Mouse (Mus musculus) cortical plate, adult 2 months (tissue): ENCODE data around the gene Fam50b. TPM values are rescaled to one million over a fixed set of nuclear protein-coding genes. Genes with fewer than 3 reads are reported as not detected.

Source experiments
- H3K27ac ChIP-seq: fragments of 200-500 bp; 2 replicates; pipeline ENCODE4 v1.5.1; 2012; ENCODE audit warnings: low read length, control low read depth, inconsistent platforms; ENCODE audit not compliant: insufficient read depth
- H3K4me1 ChIP-seq: fragments of 200-500 bp; 2 replicates; pipeline ENCODE4 v1.6.1; 2011; ENCODE audit warnings: low read length; ENCODE audit not compliant: control insufficient read depth, insufficient read depth
- H3K4me3 ChIP-seq: fragments of 200-500 bp; 2 replicates; pipeline ENCODE4 v1.5.1; 2011; ENCODE audit warnings: mild to moderate bottlenecking, low read length, control low read depth; ENCODE audit not compliant: insufficient read depth
- CTCF ChIP-seq: fragments of 200-500 bp; IDR thresholded peaks from 2 replicates; pipeline ENCODE4 v1.5.1; 2011; ENCODE audit warnings: mild to moderate bottlenecking, control low read depth, low read length; ENCODE audit not compliant: insufficient read depth; ENCODE audit errors: extremely low read depth
- POLR2A ChIP-seq: fragments of 200-500 bp; IDR thresholded peaks from 2 replicates; pipeline ENCODE4 v1.6.1; 2011; ENCODE audit warnings: mild to moderate bottlenecking, low read length, control low read depth; ENCODE audit not compliant: insufficient read depth; ENCODE audit errors: extremely low read depth
- polyA plus RNA-seq: library from polyadenylated mRNA; depleted of rRNA; stranded (reverse); fragments of >200 nt; gene quantifications from 2 replicates; pipeline ENCODE4 v1.2.3, GENCODE M21; 2012

Gene Fam50b
- polyA plus RNA-seq, 1 experiment, result not detected

DNA sequence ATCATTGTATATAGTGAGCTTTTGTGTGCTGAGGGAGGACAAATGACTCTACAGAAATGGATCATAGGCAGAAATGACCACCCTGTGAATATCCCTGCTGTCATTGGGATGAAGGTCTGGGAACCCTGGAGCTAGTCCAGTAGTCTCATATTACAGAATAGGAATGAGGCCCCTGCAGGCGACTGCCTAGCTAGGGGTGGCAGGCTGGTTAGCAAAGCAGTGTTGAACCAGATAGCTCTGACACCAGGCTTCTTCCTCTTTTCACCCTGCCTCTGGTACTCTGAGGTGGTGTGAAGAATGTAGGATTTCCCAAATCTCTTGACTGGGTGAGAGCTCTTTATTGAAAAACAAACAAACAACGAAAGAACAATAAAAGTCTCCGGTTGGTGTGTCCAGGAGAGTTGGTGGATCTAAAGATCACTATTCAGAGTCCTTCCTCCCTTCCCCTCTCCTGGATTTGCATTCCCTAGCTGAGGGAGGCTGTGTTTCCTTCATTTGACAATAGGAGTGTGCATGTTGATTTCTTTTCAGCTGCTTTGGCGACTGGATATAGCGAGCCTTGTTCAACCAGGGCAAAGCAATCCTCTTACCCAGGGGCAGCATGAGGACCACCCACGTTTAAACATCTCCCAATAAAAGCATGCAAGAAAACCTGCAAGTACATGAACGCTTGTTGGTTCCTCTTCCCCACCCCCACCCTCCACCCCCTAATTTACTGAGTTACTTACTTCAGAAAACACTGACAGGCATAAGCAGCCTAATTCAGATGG lies 26.1 kb downstream of the Fam50b start:
- peaks cover 3% of the 10 kb centered on the region; the same call in 1 of the 2 replicates for H3K4me1 ChIP-seq
- TF ChIP-seq CTCF, result no peak
- no peak for TF ChIP-seq POLR2A
- H3K4me3 ChIP-seq, result no peak overlapping the region
- no peak overlapping the region for H3K27ac ChIP-seq

- H3K27ac ChIP-seq, result no peak overlapping the region
- no peak overlapping the region for H3K4me3 ChIP-seq
- H3K4me1 ChIP-seq, result peaks cover 3% of the 10 kb centered on the region; the same call in 1 of the 2 replicates
- TF ChIP-seq POLR2A (no peak), CTCF (no peak)
Observed at GRCm38 (mm10) chr13:34762136-34762535, 27.5 kb downstream of the Fam50b start.

- TF ChIP-seq POLR2A (no peak), CTCF (no peak)
- H3K4me3 ChIP-seq, result no peak overlapping the region
- H3K27ac ChIP-seq, result no peak overlapping the region
- H3K4me1 ChIP-seq, result peaks cover 3% of the 10 kb centered on the region; the same call in 1 of the 2 replicates
Observed at GRCm38 (mm10) chr13:34762865-34763264, 28.2 kb downstream of the Fam50b start.

DNA sequence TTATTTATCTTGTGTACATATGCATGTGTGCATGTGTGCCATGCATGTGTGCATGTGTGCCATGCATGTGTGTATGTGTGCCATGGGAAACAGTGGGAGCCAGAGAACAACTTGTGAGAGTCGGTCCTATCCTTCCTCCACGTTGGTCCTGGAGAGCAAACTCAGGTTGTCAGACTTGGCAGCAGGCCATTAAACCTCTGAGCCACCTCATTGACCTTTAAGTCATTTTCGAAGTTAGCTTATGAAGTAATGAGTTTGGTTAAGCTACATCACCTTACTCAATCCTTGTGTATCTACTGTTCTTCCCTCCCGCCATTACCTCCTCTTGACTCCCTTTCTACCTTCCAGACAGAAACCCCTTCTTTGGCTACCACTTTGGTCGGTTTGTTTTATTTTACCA lies 30.6 kb downstream of the Fam50b start:
- peaks cover 3% of the 10 kb centered on the region; the same call in 1 of the 2 replicates for H3K4me1 ChIP-seq
- no peak overlapping the region for H3K4me3 ChIP-seq
- H3K27ac ChIP-seq, result no peak overlapping the region
- no peak for TF ChIP-seq POLR2A
- no peak for TF ChIP-seq CTCF

DNA sequence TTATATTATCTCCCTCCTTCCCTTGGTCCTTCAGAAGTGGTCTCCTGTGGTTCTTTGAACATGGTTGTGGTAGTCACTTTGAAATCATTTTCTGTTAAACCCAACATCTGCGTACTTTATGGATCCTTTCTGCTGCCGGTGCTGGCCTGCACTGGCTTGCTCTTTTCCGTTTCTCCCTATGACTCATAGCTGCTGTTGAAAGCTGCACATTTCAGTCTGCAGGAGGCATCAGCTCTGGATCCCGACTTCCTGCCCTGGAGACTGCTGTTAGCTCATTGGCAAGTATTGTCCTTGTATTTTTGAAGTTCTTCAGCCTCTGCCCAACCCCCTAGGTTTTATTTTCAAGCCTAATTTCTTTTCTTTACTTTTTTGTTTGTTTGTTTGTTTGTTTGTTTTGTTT lies 31.9 kb downstream of the Fam50b start:
- TF ChIP-seq POLR2A (no peak), CTCF (no peak)
- Histone ChIP-seq H3K4me3 (no peak overlapping the region), H3K27ac (no peak overlapping the region), H3K4me1 (peaks cover 1% of the 10 kb centered on the region; the same call in 1 of the 2 replicates)

DNA sequence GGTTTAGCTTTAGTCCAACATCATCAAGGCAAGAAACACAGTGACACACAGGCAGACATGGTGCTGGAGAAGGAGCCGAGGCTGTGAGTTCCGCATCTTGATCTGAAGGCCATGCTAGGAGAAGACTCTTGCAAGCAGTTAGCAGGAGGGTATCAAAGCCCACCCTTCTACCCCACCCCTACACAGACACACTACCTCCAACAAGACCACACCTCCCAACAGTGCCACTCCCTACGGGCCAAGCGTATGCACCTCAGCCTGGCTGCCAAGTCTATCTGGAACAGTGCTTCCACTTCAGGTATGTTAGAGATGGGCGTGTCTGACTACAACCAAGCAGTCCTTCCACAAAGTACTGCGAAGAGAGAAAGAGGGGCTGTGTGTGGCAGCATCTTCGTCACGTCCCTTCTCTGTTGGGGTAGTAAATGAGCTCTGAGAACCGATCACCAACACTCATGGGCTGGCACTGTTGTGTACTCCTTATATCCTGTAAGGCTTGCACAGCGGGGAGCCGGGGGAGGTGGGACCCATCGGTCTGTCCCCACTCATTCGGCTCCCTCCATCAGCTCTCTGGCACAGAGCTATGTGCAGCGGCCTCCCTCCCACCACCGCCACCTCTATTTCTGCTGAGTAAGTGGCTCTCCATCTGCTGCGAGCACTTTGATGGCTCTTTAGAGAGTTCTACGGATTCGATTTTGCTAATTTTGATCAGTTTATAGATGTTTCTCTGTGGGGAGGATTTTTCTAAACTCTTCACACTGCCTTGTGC lies 33.1 kb downstream of the Fam50b start:
- Histone ChIP-seq H3K4me1 (peaks cover 1% of the 10 kb centered on the region; the same call in 1 of the 2 replicates), H3K27ac (no peak overlapping the region), H3K4me3 (no peak overlapping the region)
- TF ChIP-seq POLR2A (no peak), CTCF (no peak)

GRCm38 (mm10) chr13:34776767-34777166 lies 42.1 kb downstream of the Fam50b start:
- Histone ChIP-seq H3K4me1 (no peaks in the 10 kb centered on the region), H3K27ac (no peak overlapping the region), H3K4me3 (no peak overlapping the region)
- TF ChIP-seq POLR2A (no peak), CTCF (no peak)

GRCm38 (mm10) chr13:34780856-34781610 lies 46.4 kb downstream of the Fam50b start:
- TF ChIP-seq POLR2A, result no peak
- no peak for TF ChIP-seq CTCF
- Histone ChIP-seq H3K4me1 (no peaks in the 10 kb centered on the region), H3K27ac (no peak overlapping the region), H3K4me3 (no peak overlapping the region)

DNA sequence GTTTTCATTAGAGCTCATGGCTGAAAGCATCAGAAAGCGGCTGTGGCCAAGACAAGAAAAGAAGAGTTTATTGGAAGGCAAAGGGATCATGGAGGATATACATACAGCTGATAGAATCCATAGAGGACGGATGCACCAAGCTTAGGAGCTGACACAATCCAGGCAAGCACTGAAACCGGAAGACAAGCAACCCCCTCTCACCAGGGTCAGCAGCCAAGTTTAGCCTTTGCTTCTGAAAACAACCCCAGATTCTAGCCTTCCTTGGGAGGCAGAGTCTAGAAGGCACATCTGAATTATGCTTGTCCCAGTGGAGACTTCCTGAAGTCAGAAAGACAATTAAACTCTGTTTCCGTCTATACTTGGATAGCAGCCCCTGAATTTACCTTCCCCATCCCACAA lies 47.0 kb downstream of the Fam50b start:
- Histone ChIP-seq H3K4me3 (no peak overlapping the region), H3K4me1 (no peaks in the 10 kb centered on the region), H3K27ac (no peak overlapping the region)
- TF ChIP-seq POLR2A (no peak), CTCF (no peak)
